8 mouse cellular contexts compared by ENCODE assay signal in the genomic region with DNA sequence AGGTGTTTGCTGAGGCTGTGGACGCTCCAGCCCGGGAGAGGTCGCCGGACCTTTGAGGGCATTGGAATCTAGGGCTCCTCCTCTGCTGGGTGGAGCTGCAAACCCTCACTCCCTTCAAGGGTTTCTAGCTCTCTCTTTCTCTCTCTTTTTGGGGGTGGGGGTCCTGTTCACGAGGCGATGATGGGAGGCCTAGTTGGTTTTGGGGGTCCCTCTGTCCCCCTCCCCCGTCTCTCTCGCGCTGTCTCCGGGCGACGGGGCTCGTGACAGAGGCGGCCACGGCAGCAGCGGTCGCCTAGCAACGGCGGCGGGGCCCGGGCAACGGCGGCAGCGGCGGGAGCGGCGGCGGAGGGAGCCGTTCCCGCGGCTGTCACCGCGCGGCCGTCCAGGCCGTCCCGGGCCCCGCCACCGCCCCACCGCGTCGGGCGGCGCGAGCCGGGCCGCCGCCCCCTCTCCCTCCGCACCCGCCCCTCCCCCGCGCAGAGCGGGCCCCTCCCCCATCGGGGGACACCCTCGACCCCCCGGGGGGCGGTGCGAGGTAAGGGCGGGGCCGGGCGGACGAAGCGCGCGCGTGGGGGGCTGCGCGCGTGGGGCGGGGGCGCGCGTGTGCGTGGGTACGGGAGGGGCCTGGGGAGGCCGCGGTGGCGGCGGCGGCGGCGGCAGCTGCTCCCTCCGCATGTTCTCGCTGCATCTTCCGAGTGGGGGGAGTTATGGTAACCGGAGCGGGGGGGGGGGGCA. TPM values are rescaled to one million over a fixed set of nuclear protein-coding genes. Genes with fewer than 3 reads are reported as not detected.
DNase-seq lines count a peak whose midpoint lies in the region; ATAC-seq and TF ChIP-seq lines count a peak whose summit lies in the region.

No protein-coding gene starts in this region.

- H3K36me3 ChIP-seq in CH12.LX (replicated peaks in 1 of 2; ENCODE audit: control insufficient read depth in 1 of 2, insufficient read depth in 1 of 2, low read length in 1 of 2): no peaks in the 10 kb centered on the region
- H3K36me3 ChIP-seq in heart, embryonic 12.5 days: no peaks in the 10 kb centered on the region
- no peaks in the 10 kb centered on the region for H3K36me3 ChIP-seq in kidney, embryonic 16.5 days (ENCODE audit: insufficient read depth, low read length)
- H3K36me3 ChIP-seq in lung, embryonic 16.5 days (ENCODE audit: control insufficient read depth, insufficient read depth, low read length): no peaks in the 10 kb centered on the region

- WGBS in heart, embryonic 12.5 days: under 1% methylated on average over 23 of the region's 87 CpGs
- 2% methylated on average over 28 of the region's 87 CpGs for WGBS in kidney, embryonic 16.5 days
- under 1% methylated on average over 24 of the region's 87 CpGs for WGBS in lung, embryonic 16.5 days

- dilution Hi-C loops in CH12.LX (cut with MboI; ENCODE audit: extremely low pct_ligation_motif_present, extremely low pct_unique_long_range_greater_than_20kb, low sequenced_read_pairs): no loop called here

- TF ChIP-seq POLR2A in CH12.LX (IDR thresholded peaks at IDR 0.05; ENCODE audit: low read depth, low read length): no peak

- H3K4me2 ChIP-seq in CH12.LX (ENCODE audit: insufficient read depth, low read depth, poor library complexity, severe bottlenecking): peak overlapping the region; percentile 58
- H3K4me2 ChIP-seq in heart, embryonic 12.5 days: peak overlapping the region; percentile 100
- peak overlapping the region; percentile 100 for H3K4me2 ChIP-seq in kidney, embryonic 16.5 days (replicated peaks; ENCODE audit: low read depth, low read length)
- H3K4me2 ChIP-seq in lung, embryonic 16.5 days (ENCODE audit: low read depth, low read length): peak overlapping the region; percentile 92

- H3K27ac ChIP-seq in CH12.LX (ENCODE audit: insufficient read depth, low read depth): no peak overlapping the region
- peak overlapping the region; percentile 68 for H3K27ac ChIP-seq in heart, embryonic 12.5 days (ENCODE audit: poor library complexity, severe bottlenecking)
- peak overlapping the region; percentile 68 for H3K27ac ChIP-seq in kidney, embryonic 16.5 days (ENCODE audit: low read length)
- H3K27ac ChIP-seq in lung, embryonic 16.5 days (ENCODE audit: low read length): peak overlapping the region; percentile 64

- no peak for ATAC-seq in heart, embryonic 12.5 days (ENCODE audit: insufficient number of reproducible peaks, low FRiP score)
- ATAC-seq in kidney, embryonic 16.5 days (ENCODE audit: low FRiP score, low TSS enrichment): no peak
- ATAC-seq in lung, embryonic 16.5 days (ENCODE audit: low read depth): peak; percentile 15; the same call in 1 of the 2 replicates

- peak overlapping the region; percentile 28 to 63 (median 33) for H3K4me3 ChIP-seq in CH12.LX (replicated peaks in 1 of 3; ENCODE audit: low read depth in 2 of 3, low read length in 2 of 3, poor library complexity in 1 of 3)
- H3K4me3 ChIP-seq in heart, embryonic 12.5 days: peak overlapping the region; percentile 92
- peak overlapping the region; percentile 65 for H3K4me3 ChIP-seq in kidney, embryonic 16.5 days (ENCODE audit: low read length)
- peak overlapping the region; percentile 71 for H3K4me3 ChIP-seq in lung, embryonic 16.5 days (ENCODE audit: low read length)

- TF ChIP-seq EP300 in CH12.LX (IDR thresholded peaks at IDR 0.05; ENCODE audit: low read length): no peak

- no peak for TF ChIP-seq RAD21 in CH12.LX (IDR thresholded peaks at IDR 0.05; ENCODE audit: low read depth, low read length)

- peak; percentile 74 to 89 for DNase-seq in adrenal gland, adult (ENCODE audit: inconsistent age in 2 of 2, low spot score in 1 of 2)
- DNase-seq in adrenal gland, adult 8-10 months: no peak
- no peak for DNase-seq in CH12.LX (ENCODE audit: extremely low read depth)
- DNase-seq in cerebellum, postnatal 25 days: peak; percentile 62 to 77
- peak; percentile 80 for DNase-seq in right cerebral cortex, postnatal 14 days

- no peak; a peak in 1 of 4 replicates for TF ChIP-seq CTCF in CH12.LX (conservative IDR thresholded peaks at IDR 0.05 in 1 of 2, IDR thresholded peaks at IDR 0.05 in 1 of 2; ENCODE audit: low read depth in 2 of 2, low read length in 2 of 2)

- H3K9ac ChIP-seq in CH12.LX (ENCODE audit: insufficient read depth, low read depth): peak overlapping the region; percentile 50
- peak overlapping the region; percentile 93 for H3K9ac ChIP-seq in heart, embryonic 12.5 days
- peak overlapping the region; percentile 84 for H3K9ac ChIP-seq in kidney, embryonic 16.5 days (replicated peaks; ENCODE audit: low read length)
- H3K9ac ChIP-seq in lung, embryonic 16.5 days (ENCODE audit: low read length): peak overlapping the region; percentile 74

- H3K4me1 ChIP-seq in CH12.LX (ENCODE audit: control insufficient read depth in 1 of 2, insufficient read depth in 2 of 2): peaks cover 6 to 10% of the 10 kb centered on the region in 2 experiments; a peak in 3 of 4 replicates
- peaks cover 76% of the 10 kb centered on the region for H3K4me1 ChIP-seq in heart, embryonic 12.5 days (replicated peaks)
- peaks cover 71% of the 10 kb centered on the region for H3K4me1 ChIP-seq in kidney, embryonic 16.5 days (ENCODE audit: insufficient read depth, low read length)
- H3K4me1 ChIP-seq in lung, embryonic 16.5 days (replicated peaks; ENCODE audit: control insufficient read depth, insufficient read depth, low read length): peaks cover 48% of the 10 kb centered on the region

- no peaks in the 10 kb centered on the region for H3K9me3 ChIP-seq in CH12.LX (replicated peaks; ENCODE audit: low read length)
- H3K9me3 ChIP-seq in heart, embryonic 12.5 days (replicated peaks): no peaks in the 10 kb centered on the region
- H3K9me3 ChIP-seq in kidney, embryonic 16.5 days (ENCODE audit: low read length): no peaks in the 10 kb centered on the region
- H3K9me3 ChIP-seq in lung, embryonic 16.5 days (ENCODE audit: control insufficient read depth, low read length): no peaks in the 10 kb centered on the region

- no peaks in the 10 kb centered on the region for H3K79me2 ChIP-seq in CH12.LX (replicated peaks; ENCODE audit: control insufficient read depth, extremely low read depth, insufficient read depth, poor library complexity, severe bottlenecking)

- in situ Hi-C loops in CH12.LX (cut with MboI; ENCODE audit: low pct_ligation_motif_present, low pct_unique_long_range_greater_than_20kb, low sequenced_read_pairs): no loop called here

- H3K27me3 ChIP-seq in CH12.LX (replicated peaks): peaks cover 88% of the 10 kb centered on the region
- H3K27me3 ChIP-seq in heart, embryonic 12.5 days (replicated peaks): no peaks in the 10 kb centered on the region
- H3K27me3 ChIP-seq in kidney, embryonic 16.5 days (ENCODE audit: insufficient read depth, low read length): no peaks in the 10 kb centered on the region
- no peaks in the 10 kb centered on the region; the same call in 1 of the 2 replicates for H3K27me3 ChIP-seq in lung, embryonic 16.5 days (ENCODE audit: control insufficient read depth, insufficient read depth, low read depth, low read length)

TF ChIP-seq in CH12.LX, 34 proteins besides CTCF, POLR2A, EP300 and RAD21 (continues in another document):
- 0 out of 2 replicates have a peak, but pooled peaks have one; percentile 36 for TF ChIP-seq MXI1 (IDR thresholded peaks at IDR 0.05; ENCODE audit: low read depth, low read length)

RNA-seq across cellular contexts. Expression of a gene that starts 7.4 kb away (rescaled TPM):
- total RNA-seq in adrenal gland, adult 8-10 months (2022): 10 to 100 TPM; 19.7 to 36.9 (median 26.9) TPM
- total RNA-seq in CH12.LX (2012; rRNA removed): 1.3 and 1.7 TPM in 2 replicates
- total RNA-seq in CH12.LX (2014; rRNA removed): 0.34 TPM in 1 of 2 replicates, not detected in the other
- 2.4 and 3.1 TPM in 2 replicates for polyA plus RNA-seq in CH12.LX (2012; ENCODE audit: insufficient read length, low read depth)
- 1.2 and 2.2 TPM in 2 replicates for polyA plus RNA-seq in heart, embryonic 12.5 days (2016; fragmentation: Nextera tagmentation; extraction: Ambion mirVana)
- 1.1 and 2.2 TPM in 2 replicates for polyA plus RNA-seq in kidney, embryonic 16.5 days (2015; fragmentation: Nextera tagmentation; extraction: Ambion mirVana)
- 0.90 and 1.9 TPM in 2 replicates for polyA plus RNA-seq in lung, embryonic 16.5 days (2015; fragmentation: Nextera tagmentation; extraction: Ambion mirVana)

RNA-seq across cellular contexts. Expression of a gene that starts 9.1 kb away (rescaled TPM):
- total RNA-seq in adrenal gland, adult 8-10 months (2022): 100 to 1,000 TPM; 151 to 162 (median 155) TPM
- total RNA-seq in CH12.LX (2012; rRNA removed) (34.6 and 42.4 TPM in 2 replicates), CH12.LX (2014; rRNA removed) (26.8 and 30.5 TPM in 2 replicates)
- 83.0 and 121 TPM in 2 replicates for polyA plus RNA-seq in CH12.LX (2012; ENCODE audit: insufficient read length, low read depth)
- 148 and 155 TPM in 2 replicates for polyA plus RNA-seq in heart, embryonic 12.5 days (2016; fragmentation: Nextera tagmentation; extraction: Ambion mirVana)
- 187 and 203 TPM in 2 replicates for polyA plus RNA-seq in kidney, embryonic 16.5 days (2015; fragmentation: Nextera tagmentation; extraction: Ambion mirVana)
- 194 and 199 TPM in 2 replicates for polyA plus RNA-seq in lung, embryonic 16.5 days (2015; fragmentation: Nextera tagmentation; extraction: Ambion mirVana)

RNA-seq across cellular contexts. Expression of a gene that starts 15.6 kb away (rescaled TPM):
- total RNA-seq in adrenal gland, adult 8-10 months (2022): 10 to 100 TPM; 46.9 to 60.1 (median 53.5) TPM
- total RNA-seq in CH12.LX (2012; rRNA removed): 3.3 and 4.1 TPM in 2 replicates
- total RNA-seq in CH12.LX (2014; rRNA removed): 1.5 and 1.7 TPM in 2 replicates
- 3.5 and 4.2 TPM in 2 replicates for polyA plus RNA-seq in CH12.LX (2012; ENCODE audit: insufficient read length, low read depth)
- 9.0 and 9.4 TPM in 2 replicates for polyA plus RNA-seq in heart, embryonic 12.5 days (2016; fragmentation: Nextera tagmentation; extraction: Ambion mirVana)
- polyA plus RNA-seq in kidney, embryonic 16.5 days (2015; fragmentation: Nextera tagmentation; extraction: Ambion mirVana): 9.3 and 9.4 TPM in 2 replicates
- 9.7 and 10.0 TPM in 2 replicates for polyA plus RNA-seq in lung, embryonic 16.5 days (2015; fragmentation: Nextera tagmentation; extraction: Ambion mirVana)

RNA-seq across cellular contexts. Expression of a gene that starts 24.5 kb away (rescaled TPM):
- total RNA-seq in adrenal gland, adult 8-10 months (2022): 10 to 100 TPM in 1 of 4 experiments, 1 to 10 TPM in 3; 6.6 to 10.1 (median 9.0) TPM
- total RNA-seq in CH12.LX (2012; rRNA removed): 8.1 and 9.0 TPM in 2 replicates
- 11.0 and 14.3 TPM in 2 replicates for total RNA-seq in CH12.LX (2014; rRNA removed)
- 1.1 and 2.0 TPM in 2 replicates for polyA plus RNA-seq in CH12.LX (2012; ENCODE audit: insufficient read length, low read depth)
- polyA plus RNA-seq in heart, embryonic 12.5 days (2016; fragmentation: Nextera tagmentation; extraction: Ambion mirVana): 10.3 and 10.7 TPM in 2 replicates
- 19.9 and 20.1 TPM in 2 replicates for polyA plus RNA-seq in kidney, embryonic 16.5 days (2015; fragmentation: Nextera tagmentation; extraction: Ambion mirVana)
- 16.5 and 17.1 TPM in 2 replicates for polyA plus RNA-seq in lung, embryonic 16.5 days (2015; fragmentation: Nextera tagmentation; extraction: Ambion mirVana)

RNA-seq across cellular contexts. Expression of a gene that starts 31.6 kb away (rescaled TPM):
- total RNA-seq in adrenal gland, adult 8-10 months (2022): 1 to 10 TPM; 1.0 to 3.2 (median 1.6) TPM
- total RNA-seq in CH12.LX (2012; rRNA removed) (19.1 and 22.2 TPM in 2 replicates), CH12.LX (2014; rRNA removed) (11.4 and 12.1 TPM in 2 replicates)
- polyA plus RNA-seq in CH12.LX (2012; ENCODE audit: insufficient read length, low read depth): 26.9 and 32.0 TPM in 2 replicates
- polyA plus RNA-seq in heart, embryonic 12.5 days (2016; fragmentation: Nextera tagmentation; extraction: Ambion mirVana): 5.2 and 5.7 TPM in 2 replicates
- 8.2 and 10.8 TPM in 2 replicates for polyA plus RNA-seq in kidney, embryonic 16.5 days (2015; fragmentation: Nextera tagmentation; extraction: Ambion mirVana)
- polyA plus RNA-seq in lung, embryonic 16.5 days (2015; fragmentation: Nextera tagmentation; extraction: Ambion mirVana): 9.0 and 12.9 TPM in 2 replicates

Comparison
In these comparisons a context has a peak if more than half of its experiments do, and no peak if none do; other contexts are left out.
1. DNase-seq: peak in adrenal gland, adult (2 of 2), cerebellum, postnatal 25 days (2 of 2) and right cerebral cortex, postnatal 14 days (single experiment); none in adrenal gland, adult 8-10 months (single experiment) and CH12.LX (single experiment).
2. H3K4me3 ChIP-seq: peak in every context shown above with its lines; median percentile 92 in heart, embryonic 12.5 days; 71 in lung, embryonic 16.5 days; 65 in kidney, embryonic 16.5 days; 33 in CH12.LX.
3. Peak in every context shown above with its lines, with median percentiles within 50 percentile points of each other: H3K4me2 ChIP-seq and H3K9ac ChIP-seq.